Mouse (Mus musculus) mouse trophoblast stem cell (cell line): ENCODE results near the gene Rbm25.

Source experiments
- in situ Hi-C, 2 experiments: fragments of 300-500 bp; cut with MseI, MboI; formaldehyde crosslinking; loops; 2 replicates in 1 of 2; 3 replicates in 1 of 2; pipeline ENCODE4 v1.15.1; 2025

Gene Rbm25

DNA sequence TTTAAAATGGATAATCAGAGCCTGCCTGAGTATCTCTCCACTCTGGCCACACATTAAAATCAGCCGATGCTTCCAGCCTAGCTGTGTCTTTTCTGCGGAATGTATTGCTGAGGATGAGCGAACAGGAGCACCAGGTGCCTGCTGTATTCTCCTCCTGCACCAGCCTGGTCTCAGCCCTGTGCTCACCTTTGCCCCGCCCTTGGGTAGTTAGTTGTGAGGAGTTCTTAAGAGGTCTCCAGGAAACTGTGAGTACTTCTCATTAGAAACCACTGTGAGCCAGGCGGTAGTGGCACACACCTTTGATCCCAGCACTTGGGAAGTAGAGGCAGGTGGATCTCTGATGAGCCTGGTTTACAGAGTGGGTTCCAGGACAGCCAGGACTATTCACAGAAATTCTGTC lies 101.2 kb downstream of the Rbm25 start:
- in situ Hi-C loops, result no loop called here
